Mouse (Mus musculus) cerebellum, adult 9-10 months (tissue): Measurements from ENCODE around the gene Parp3.
A peak's percentile ranks its signal among the peaks of the same experiment; 100 is the strongest.

Experiments used
- DNase-seq: peaks from one replicate; pipeline ENCODE4 v3.0.0; 2022

Parp3 gene

GRCm38 (mm10) chr9:106456325-106457162, 20.2 kb downstream of the Parp3 start:
- DNase-seq, result peak; percentile 65

- no peak for DNase-seq
Observed at GRCm38 (mm10) chr9:106454888-106455681, 21.7 kb downstream of the Parp3 start.

GRCm38 (mm10) chr9:106454071-106454761, 22.5 kb downstream of the Parp3 start:
- DNase-seq, result peak; percentile 74

- peak; percentile 84 for DNase-seq
Observed at GRCm38 (mm10) chr9:106453271-106454070, 23.3 kb downstream of the Parp3 start, which contains the start of gene Pcbp4. Gene Pcbp4 (plus strand): TSS chr9:106453291.

- DNase-seq, result peak; percentile 91
Observed at GRCm38 (mm10) chr9:106452821-106453220, 23.9 kb downstream of the Parp3 start.

- DNase-seq, result no peak
Observed at GRCm38 (mm10) chr9:106452351-106452750, 24.4 kb downstream of the Parp3 start.

GRCm38 (mm10) chr9:106451899-106452298, 24.9 kb downstream of the Parp3 start:
- DNase-seq, result no peak

- peak; percentile 66 for DNase-seq
Observed at GRCm38 (mm10) chr9:106451298-106451697, 25.5 kb downstream of the Parp3 start.

GRCm38 (mm10) chr9:106450661-106451060, 26.1 kb downstream of the Parp3 start:
- peak; percentile 80 for DNase-seq

GRCm38 (mm10) chr9:106449947-106450346, 26.8 kb downstream of the Parp3 start:
- DNase-seq, result peak; percentile 67

GRCm38 (mm10) chr9:106448498-106449031, 28.2 kb downstream of the Parp3 start:
- DNase-seq, result peak; percentile 88

GRCm38 (mm10) chr9:106447951-106448350, 28.8 kb downstream of the Parp3 start:
- peak; percentile 86 for DNase-seq

- peak; percentile 97 for DNase-seq
Observed at GRCm38 (mm10) chr9:106447348-106447747, 29.4 kb downstream of the Parp3 start, which contains the start of the genes Abhd14b and Abhd14a. Gene Abhd14b (plus strand): TSS chr9:106447459. Gene Abhd14a (minus strand): TSS chr9:106447678.

- DNase-seq, result no peak
Observed at GRCm38 (mm10) chr9:106444836-106445235, 31.9 kb downstream of the Parp3 start.

- no peak for DNase-seq
Observed at GRCm38 (mm10) chr9:106442680-106443079, 34.1 kb downstream of the Parp3 start.

GRCm38 (mm10) chr9:106436566-106436965, 40.2 kb downstream of the Parp3 start:
- DNase-seq, result peak; percentile 61

GRCm38 (mm10) chr9:106433389-106433788, 43.4 kb downstream of the Parp3 start:
- no peak for DNase-seq

- DNase-seq, result peak; percentile 58
Observed at GRCm38 (mm10) chr9:106430015-106430264, 46.8 kb downstream of the Parp3 start.

- DNase-seq, result peak; percentile 96
Observed at GRCm38 (mm10) chr9:106429221-106430014, 47.3 kb downstream of the Parp3 start, which contains the start of gene Rpl29. Gene Rpl29 (plus strand): TSS chr9:106429454.

GRCm38 (mm10) chr9:106428719-106429220, 48.0 kb downstream of the Parp3 start:
- DNase-seq, result no peak

GRCm38 (mm10) chr9:106421865-106422160, 54.9 kb downstream of the Parp3 start:
- peak; percentile 91 for DNase-seq
